26 mouse cellular contexts compared by ENCODE assay signal in genomic region chr6:39580558-39580957, GRCm38 (mm10). TPM values are rescaled to one million over a fixed set of nuclear protein-coding genes. Genes with fewer than 3 reads are reported as not detected.
"Had no signal": no experiment of that assay in that cellular context is flagged by ENCODE, and none has a peak within 500 bp of the region (broad histone marks: within the 10 kb centered on the region; RNA-seq: fewer than 3 reads in every experiment).

No protein-coding gene starts in this region.

- DNase-seq: forebrain, postnatal 0 days; gastrocnemius, adult 2 months; gastrocnemius, postnatal 10 days; gastrocnemius, postnatal 25 days; heart, adult 2 months; heart, postnatal 10 days; heart, postnatal 4 days; kidney, adult 11 months; kidney, adult 2 months; kidney, adult 9 months; kidney, postnatal 14 days; kidney, postnatal 36 days; layer of hippocampus, adult 9-11 months; layer of hippocampus, postnatal 36 days; left cerebral cortex, postnatal 4 days had no signal

- ATAC-seq: forebrain, postnatal 0 days; hindbrain, embryonic 16.5 days had no signal

- H3K4me3 ChIP-seq: gastrocnemius, adult 2 months; heart, adult 2 months; heart, embryonic 12.5 days; hindbrain, embryonic 10.5 days; hindbrain, embryonic 12.5 days; kidney, embryonic 15.5 days; limb, embryonic 13.5 days; limb, embryonic 15.5 days had no signal

- H3K27ac ChIP-seq: gastrocnemius, adult 2 months; heart, adult 2 months; hindbrain, embryonic 12.5 days; hindbrain, embryonic 14.5 days; kidney, embryonic 15.5 days; kidney, postnatal 0 days; limb, embryonic 13.5 days; limb, embryonic 15.5 days had no signal

- H3K9me3 ChIP-seq: heart, embryonic 12.5 days; hindbrain, embryonic 10.5 days; hindbrain, embryonic 12.5 days; kidney, embryonic 15.5 days; limb, embryonic 13.5 days; limb, embryonic 15.5 days had no signal

- H3K27me3 ChIP-seq: heart, embryonic 12.5 days; hindbrain, embryonic 12.5 days; kidney, embryonic 15.5 days; limb, embryonic 13.5 days; limb, embryonic 15.5 days had no signal

- H3K4me2 ChIP-seq: heart, embryonic 12.5 days; hindbrain, embryonic 12.5 days; hindbrain, embryonic 14.5 days; kidney, embryonic 15.5 days; limb, embryonic 13.5 days; limb, embryonic 15.5 days had no signal

- H3K4me1 ChIP-seq: heart, embryonic 12.5 days; hindbrain, embryonic 10.5 days; hindbrain, embryonic 12.5 days; kidney, embryonic 15.5 days; limb, embryonic 13.5 days; limb, embryonic 15.5 days had no signal

- H3K9ac ChIP-seq: forebrain, postnatal 0 days; heart, embryonic 12.5 days; hindbrain, embryonic 12.5 days; hindbrain, embryonic 14.5 days; kidney, embryonic 15.5 days; limb, embryonic 13.5 days; limb, embryonic 15.5 days had no signal

RNA-seq across cellular contexts. Expression of gene Gm42420, which starts 5.0 kb away (rescaled TPM):
- polyA plus RNA-seq: heart, embryonic 12.5 days; heart, embryonic 14.5 days; heart, embryonic 16.5 days; kidney, embryonic 15.5 days had no signal
